Mouse (Mus musculus) layer of hippocampus, postnatal 14 days (tissue): ENCODE measurements at regions not wholly inside any gene's neighbourhood (a gene's known extent, or its start where the extent isn't known, plus 50 kb on each side); places are given as distances from the start of the nearest gene placed in this dataset.

Experiments used
- DNase-seq, 2 experiments: peaks; one replicate each; pipeline ENCODE4 v3.0.0; 2021 to 2022; ENCODE audit warnings: low spot score in 2 of 2, mixed read lengths in 1 of 2

DNA sequence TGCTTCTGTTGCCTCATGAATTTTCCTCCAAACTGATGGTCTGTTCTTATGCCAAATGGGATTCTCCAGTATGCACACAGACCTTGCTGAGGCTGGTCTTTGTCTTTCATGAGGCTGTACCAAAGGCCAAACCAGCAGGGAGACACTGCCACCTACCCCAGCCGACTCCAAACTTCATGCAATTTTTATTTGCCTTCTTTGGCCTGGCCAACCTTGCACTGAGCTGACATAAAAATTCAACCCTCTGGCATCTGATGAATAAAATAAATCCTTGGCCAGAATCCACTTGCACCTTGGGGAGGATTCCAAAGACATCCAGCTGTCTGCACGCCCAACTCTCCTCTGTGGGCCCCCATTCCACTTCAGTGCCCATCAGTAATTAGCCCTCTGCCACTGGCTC lies 126.0 kb upstream of the Nmur2 start:
- no peak for DNase-seq

DNA sequence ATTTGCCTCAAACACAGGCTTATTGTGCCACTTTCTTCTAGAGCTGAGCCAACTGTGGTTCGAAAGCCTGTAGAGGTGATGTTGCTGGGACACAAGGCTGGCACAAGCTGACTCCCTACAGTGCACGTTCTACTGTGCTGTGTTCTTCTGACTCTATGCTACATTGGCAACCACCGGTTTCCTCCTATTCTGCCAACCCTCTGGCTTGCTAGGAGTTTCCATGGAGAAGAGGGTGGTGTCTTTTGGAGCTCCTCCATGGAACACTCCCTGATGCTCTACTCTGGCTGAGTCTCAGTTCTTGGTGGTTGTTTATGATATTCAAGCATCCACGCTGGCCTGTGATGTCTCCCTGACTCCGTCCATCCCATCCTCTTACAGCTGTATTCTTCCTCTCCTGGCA lies 124.9 kb upstream of the Nmur2 start:
- peak; percentile 59 to 83 for DNase-seq

GRCm38 (mm10) chr11:56160286-56160685 lies 119.5 kb upstream of the Nmur2 start:
- no peak for DNase-seq

GRCm38 (mm10) chr11:56159412-56160074 lies 118.7 kb upstream of the Nmur2 start:
- peak; percentile 24 to 66 for DNase-seq

DNA sequence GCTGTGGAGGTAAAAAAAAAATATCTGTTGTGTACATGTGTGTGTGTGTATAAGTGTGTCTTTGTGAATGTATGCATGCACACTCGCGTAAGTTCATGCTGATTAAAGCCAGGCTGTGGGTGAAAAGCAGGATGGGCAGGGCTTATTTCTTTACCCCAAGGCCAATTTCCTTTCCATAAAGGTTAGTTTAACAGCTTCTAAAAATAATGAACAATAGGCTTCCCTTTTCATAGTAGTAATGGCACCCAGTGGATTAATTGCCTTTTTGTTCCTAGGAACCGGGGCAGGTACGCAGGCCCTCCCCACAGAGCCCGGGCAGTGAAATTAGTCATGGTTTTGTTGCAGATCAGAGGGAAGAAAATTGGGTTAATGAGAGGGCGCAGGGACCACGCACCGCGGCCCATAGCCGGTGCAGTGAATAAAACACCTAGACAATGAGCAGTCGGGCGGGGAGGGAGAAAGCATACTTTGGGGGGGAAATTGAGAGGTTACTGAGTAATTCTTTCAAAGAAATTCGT lies 110.1 kb upstream of the Nmur2 start:
- DNase-seq, result no peak

GRCm38 (mm10) chr11:56149752-56150151 lies 108.9 kb upstream of the Nmur2 start:
- no peak for DNase-seq

DNA sequence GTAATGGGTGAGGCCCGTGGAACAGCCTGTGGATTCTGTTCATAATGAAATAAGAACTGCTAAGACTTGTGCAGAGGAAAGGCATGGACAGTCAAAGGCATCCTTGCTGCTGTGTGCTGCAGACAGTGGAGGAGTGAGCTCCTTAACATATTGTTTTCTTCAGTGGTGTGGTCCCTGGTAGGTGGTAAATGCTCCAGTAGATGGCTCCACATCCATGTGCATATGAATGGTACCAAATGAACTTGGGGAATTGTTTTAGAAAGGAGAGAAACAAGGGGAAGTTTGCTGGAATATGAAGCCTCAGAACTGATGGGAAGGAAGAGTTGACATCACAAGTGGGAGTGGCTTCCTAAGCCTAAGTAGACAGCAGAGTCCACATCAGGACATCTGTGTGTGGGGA lies 108.1 kb upstream of the Nmur2 start:
- peak in 1 of 2 experiments; percentile 42 for DNase-seq

GRCm38 (mm10) chr11:56146708-56147107 lies 105.9 kb upstream of the Nmur2 start:
- peak in 1 of 2 experiments; percentile 24 for DNase-seq

GRCm38 (mm10) chr11:56131339-56131823 lies 90.6 kb upstream of the Nmur2 start:
- peak; percentile 58 to 83 for DNase-seq

DNA sequence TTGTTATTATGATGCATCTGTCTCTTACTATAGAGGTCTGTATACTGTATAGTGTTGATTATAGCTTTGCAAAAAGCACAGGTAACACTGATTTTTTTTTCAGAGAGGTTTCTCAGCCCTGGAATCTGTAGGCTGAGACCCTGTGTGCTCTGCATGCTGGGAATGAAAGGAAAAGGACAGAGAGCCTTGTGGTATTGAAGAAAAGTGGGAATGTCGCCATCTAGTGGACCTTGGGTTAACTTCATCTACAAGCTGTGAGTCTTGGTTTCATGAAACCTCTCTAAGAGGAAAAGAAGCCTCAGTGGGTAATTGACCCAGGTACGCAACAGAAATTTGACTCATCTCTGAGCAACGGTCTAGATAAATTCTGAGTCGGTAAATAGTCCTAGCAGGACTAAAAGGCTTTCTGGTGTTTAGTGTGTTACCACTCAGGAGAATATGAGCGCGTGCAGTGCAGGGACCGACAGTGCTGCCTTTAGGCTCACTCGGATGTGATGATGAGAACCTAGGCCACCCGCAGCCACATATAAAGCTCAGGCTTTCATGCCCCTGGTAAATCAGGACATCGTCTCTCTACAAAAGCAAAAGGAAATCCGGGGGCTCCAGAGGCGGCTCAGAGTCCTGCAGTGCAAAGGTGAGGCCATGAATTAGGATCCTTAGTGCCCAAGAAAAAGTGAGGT lies 75.9 kb upstream of the Nmur2 start:
- peak; percentile 35 to 63 for DNase-seq

DNA sequence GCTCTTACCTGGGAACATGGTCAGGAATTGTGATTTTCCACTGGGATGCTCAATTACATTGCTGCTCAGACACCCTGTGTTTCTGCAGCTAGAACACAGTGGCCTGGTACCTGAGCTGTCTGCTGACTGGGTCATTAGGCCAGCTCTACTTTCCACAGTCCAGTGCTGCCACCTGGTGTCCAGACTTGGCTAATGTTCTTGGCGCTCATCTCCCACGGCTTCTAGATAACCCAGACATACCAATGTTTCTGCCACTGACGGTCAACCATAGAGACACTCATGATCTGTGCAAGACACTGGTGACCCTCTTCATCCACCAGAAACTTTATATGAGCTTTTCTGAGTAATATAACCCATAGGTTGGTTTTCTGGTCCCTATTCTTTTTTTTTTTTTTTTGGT lies 67.1 kb upstream of the Nmur2 start:
- peak; percentile 69 to 73 for DNase-seq

GRCm38 (mm10) chr11:56105632-56106031 lies 64.8 kb upstream of the Nmur2 start:
- peak; percentile 58 to 78 for DNase-seq

GRCm38 (mm10) chr11:56092891-56093290 lies 52.1 kb upstream of the Nmur2 start:
- DNase-seq, result no peak
